Mouse (Mus musculus) stomach, embryonic 16.5 days (tissue): ENCODE measurements at regions not wholly inside any gene's neighbourhood (a gene's known extent, or its start where the extent isn't known, plus 50 kb on each side); places are given as distances from the start of the nearest gene placed in this dataset.
"Not testable (repeated sequence)": the region's sequence is repeated elsewhere in the genome, so short reads cannot be mapped to it uniquely, and the experiment has no call there.

Experiments used
- ATAC-seq: fragments of 200-750 bp; cut with Nextera tagmentation; 2 replicates; pipeline ENCODE4 v1.8.0; 2017; ENCODE audit warnings: moderate number of reproducible peaks, moderate TSS enrichment; ENCODE audit not compliant: insufficient read depth, low FRiP score
- H3K27ac ChIP-seq: fragments of 300-500 bp; sonication (generic); 2 replicates; pipeline ENCODE4 v1.5.1; 2014; ENCODE audit warnings: low read length
- H3K27me3 ChIP-seq: fragments of 300-500 bp; sonication (generic); 2 replicates; pipeline ENCODE4 v1.6.1; 2014; ENCODE audit warnings: low read length, control low read depth, mixed read lengths; ENCODE audit not compliant: control insufficient read depth, insufficient read depth
- H3K36me3 ChIP-seq: fragments of 300-500 bp; sonication (generic); 2 replicates; pipeline ENCODE4 v1.6.1; 2014; ENCODE audit warnings: low read length; ENCODE audit not compliant: control insufficient read depth, insufficient read depth
- H3K4me1 ChIP-seq: fragments of 300-500 bp; sonication (generic); 2 replicates; pipeline ENCODE4 v1.6.1; 2014; ENCODE audit warnings: low read length, control low read depth, mixed read lengths; ENCODE audit not compliant: control insufficient read depth, insufficient read depth
- H3K4me2 ChIP-seq: fragments of 300-500 bp; sonication (generic); 2 replicates; pipeline ENCODE4 v1.6.1; 2014; ENCODE audit warnings: low read depth, low read length, mixed read lengths
- H3K4me3 ChIP-seq: fragments of 300-500 bp; sonication (generic); replicated peaks from 2 replicates; pipeline ENCODE4 v1.5.1; 2014; ENCODE audit warnings: mild to moderate bottlenecking, low read length
- H3K9ac ChIP-seq: fragments of 300-500 bp; sonication (generic); 2 replicates; pipeline ENCODE4 v1.6.1; 2014; ENCODE audit warnings: low read length
- H3K9me3 ChIP-seq: fragments of 300-500 bp; sonication (generic); replicated peaks from 2 replicates; pipeline ENCODE4 v1.6.1; 2016; ENCODE audit warnings: low read length, control low read depth; ENCODE audit not compliant: control insufficient read depth
- WGBS: fragments of 180-500 bp; shearing (Covaris S2); extraction: QIAGEN DNeasy Blood & Tissue Kit; methylation state at CpG from one replicate; pipeline ENCODE4 v1.1.7; 2014; 5-methylcytosine and 5-hydroxymethylcytosine counted together

DNA sequence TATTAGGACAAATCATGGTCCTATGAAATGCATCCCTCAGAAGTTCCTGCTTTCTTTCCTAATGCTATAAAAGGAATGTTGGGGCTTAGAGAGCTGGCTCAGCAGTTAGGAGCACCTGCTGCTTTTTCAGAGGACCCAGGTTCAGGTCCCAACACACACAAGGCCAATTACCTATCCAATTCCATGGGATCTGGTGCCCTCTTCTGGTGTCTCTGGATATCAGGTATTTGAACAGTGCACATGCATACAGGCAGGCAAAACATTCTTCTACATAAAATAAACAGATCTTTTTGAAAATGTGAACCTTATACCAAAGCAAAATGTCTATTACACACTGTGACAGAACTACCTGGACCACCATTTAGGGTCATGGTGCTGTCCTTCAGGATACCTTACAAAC lies 177.4 kb downstream of the Phf3 start:
- Histone ChIP-seq H3K4me2 (no peak overlapping the region), H3K4me1 (no peaks in the 10 kb centered on the region), H3K9me3 (no peaks in the 10 kb centered on the region), H3K4me3 (no peak overlapping the region), H3K27ac (no peak overlapping the region), H3K9ac (no peak overlapping the region), H3K27me3 (no peaks in the 10 kb centered on the region), H3K36me3 (no peaks in the 10 kb centered on the region)
- ATAC-seq: no peak

- ATAC-seq: no peak
- H3K4me3 ChIP-seq: no peak overlapping the region
- no peaks in the 10 kb centered on the region for H3K9me3 ChIP-seq
- H3K27me3 ChIP-seq: no peaks in the 10 kb centered on the region
- no peaks in the 10 kb centered on the region for H3K36me3 ChIP-seq
- no peaks in the 10 kb centered on the region for H3K4me1 ChIP-seq
- 76% methylated on average over 3 of the region's 3 CpGs for WGBS
- H3K4me2 ChIP-seq: no peak overlapping the region
- H3K27ac ChIP-seq: no peak overlapping the region
- no peak overlapping the region for H3K9ac ChIP-seq
Observed at GRCm38 (mm10) chr1:30685318-30685717, 188.4 kb downstream of the Phf3 start.

- no peaks in the 10 kb centered on the region for H3K9me3 ChIP-seq
- H3K4me2 ChIP-seq: no peak overlapping the region
- no peak overlapping the region for H3K4me3 ChIP-seq
- no peak overlapping the region for H3K9ac ChIP-seq
- ATAC-seq: no peak
- H3K27me3 ChIP-seq: no peaks in the 10 kb centered on the region
- H3K27ac ChIP-seq: no peak overlapping the region
- WGBS: 26% methylated on average over 2 of the region's 2 CpGs
- no peaks in the 10 kb centered on the region for H3K4me1 ChIP-seq
- H3K36me3 ChIP-seq: no peaks in the 10 kb centered on the region
Observed at GRCm38 (mm10) chr1:30683889-30684288, 189.8 kb downstream of the Phf3 start.

DNA sequence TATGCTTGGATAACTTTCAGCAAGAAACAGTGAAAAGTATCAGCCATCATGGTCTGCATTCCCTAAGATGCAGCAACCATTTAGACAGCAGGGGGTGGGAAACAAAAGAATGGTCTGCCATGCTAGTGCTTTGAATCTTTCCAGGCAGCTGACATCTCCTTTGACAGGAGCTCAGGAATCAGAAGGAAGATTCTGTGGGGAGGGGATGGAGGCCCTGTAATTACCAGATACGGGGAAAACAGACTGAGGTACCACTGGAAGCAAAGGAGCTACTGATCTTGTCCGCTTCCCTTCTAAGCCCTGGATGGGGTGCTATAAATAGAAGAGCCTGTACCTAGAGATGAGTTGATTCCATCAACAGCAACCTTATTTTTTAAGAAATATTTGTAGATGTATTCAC lies 233.9 kb downstream of the Phf3 start:
- H3K4me3 ChIP-seq: no peak overlapping the region
- 64% methylated on average over 2 of the region's 2 CpGs for WGBS
- no peak overlapping the region for H3K4me2 ChIP-seq
- H3K27ac ChIP-seq: no peak overlapping the region
- ATAC-seq: no peak
- no peaks in the 10 kb centered on the region for H3K9me3 ChIP-seq
- no peaks in the 10 kb centered on the region for H3K27me3 ChIP-seq
- no peaks in the 10 kb centered on the region for H3K4me1 ChIP-seq
- H3K36me3 ChIP-seq: no peaks in the 10 kb centered on the region
- H3K9ac ChIP-seq: no peak overlapping the region

GRCm38 (mm10) chr1:30632760-30633159 lies 241.0 kb downstream of the Phf3 start:
- Histone ChIP-seq H3K4me3 (no peak overlapping the region), H3K4me1 (no peaks in the 10 kb centered on the region), H3K9ac (no peak overlapping the region), H3K9me3 (no peaks in the 10 kb centered on the region), H3K4me2 (no peak overlapping the region), H3K36me3 (no peaks in the 10 kb centered on the region), H3K27ac (no peak overlapping the region), H3K27me3 (no peaks in the 10 kb centered on the region)
- 39% methylated on average over 1 of the region's 1 CpGs for WGBS
- ATAC-seq: no peak

DNA sequence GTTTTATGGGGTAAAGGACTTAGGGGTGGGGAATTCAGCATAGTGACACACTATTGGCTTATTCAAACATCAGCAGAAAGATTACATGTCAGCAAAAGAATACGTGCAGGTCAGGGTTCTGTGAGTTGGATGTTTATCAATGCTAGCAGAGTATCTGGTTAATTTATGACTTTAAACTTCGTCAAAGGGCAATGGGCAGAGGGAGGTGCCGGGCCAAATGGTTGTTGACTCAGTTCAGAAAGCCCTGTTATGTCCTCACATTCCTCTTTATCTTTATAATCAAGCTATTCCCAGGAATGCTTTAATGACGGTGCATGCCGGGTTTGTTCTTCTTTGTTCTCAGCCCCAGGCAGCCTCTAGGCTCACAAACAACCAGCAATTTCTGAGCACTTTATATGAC lies 245.9 kb downstream of the Phf3 start:
- ATAC-seq, H3K4me3 ChIP-seq, H3K9me3 ChIP-seq, H3K27ac ChIP-seq, H3K36me3 ChIP-seq, H3K4me2 ChIP-seq, H3K4me1 ChIP-seq, H3K27me3 ChIP-seq, H3K9ac ChIP-seq: not testable (repeated sequence)
- 61% methylated on average over 5 of the region's 5 CpGs for WGBS

DNA sequence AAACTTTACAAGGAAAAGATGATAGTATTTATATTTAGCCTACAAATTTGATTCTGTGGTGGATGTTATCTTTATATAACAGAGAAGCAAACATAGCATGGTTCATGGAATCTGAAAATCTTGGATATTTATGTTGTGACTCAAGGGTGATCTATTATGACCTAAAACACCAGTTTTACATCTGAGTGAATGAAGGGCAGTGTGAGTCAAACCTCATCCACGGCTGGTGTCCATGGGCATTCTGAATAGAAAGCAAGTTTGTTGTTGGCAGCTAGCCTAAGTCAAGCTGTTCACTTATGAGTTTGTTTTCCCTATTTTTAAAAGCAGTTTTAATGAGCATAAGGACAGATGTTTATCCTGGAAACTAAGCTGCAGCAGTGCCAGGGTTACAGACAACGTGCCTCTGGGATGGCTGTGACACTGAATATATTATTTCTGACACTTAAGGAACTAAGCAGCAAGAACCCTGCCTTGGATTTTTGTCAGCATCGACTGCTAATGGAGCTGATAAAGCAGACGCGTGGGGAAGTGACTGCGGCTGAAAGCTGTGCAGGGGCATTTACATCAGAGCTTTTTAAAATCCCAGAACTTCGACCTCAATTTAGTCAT lies 278.5 kb downstream of the Phf3 start:
- 54% methylated on average over 7 of the region's 7 CpGs for WGBS
- no peak for ATAC-seq
- H3K27me3 ChIP-seq: no peaks in the 10 kb centered on the region

DNA sequence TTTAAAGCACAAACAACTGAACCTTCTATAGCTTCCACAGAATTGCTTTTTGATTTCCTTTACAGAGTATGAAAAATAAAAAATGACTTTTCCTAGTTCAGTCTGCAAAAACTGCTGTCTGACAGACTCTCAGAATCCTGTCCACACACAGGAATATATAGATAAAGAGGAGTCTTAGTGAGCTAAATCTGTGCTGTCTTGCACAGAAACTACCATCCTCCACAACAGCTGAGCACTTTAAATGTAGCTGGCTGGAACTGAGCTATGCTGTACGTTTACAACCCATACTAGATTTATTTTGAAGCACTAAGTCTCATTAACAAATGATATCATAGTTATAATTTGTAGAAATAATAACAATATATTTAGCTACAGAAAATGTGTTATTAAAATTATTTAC lies 279.7 kb downstream of the Phf3 start:
- 26% methylated on average over 1 of the region's 1 CpGs for WGBS
- Histone ChIP-seq H3K4me2 (no peak overlapping the region), H3K9ac (no peak overlapping the region), H3K27me3 (no peaks in the 10 kb centered on the region), H3K36me3 (no peaks in the 10 kb centered on the region), H3K4me1 (no peaks in the 10 kb centered on the region), H3K9me3 (no peaks in the 10 kb centered on the region), H3K4me3 (no peak overlapping the region), H3K27ac (no peak overlapping the region)
- ATAC-seq: no peak

More for the DNA sequence above, 278.5 kb downstream of the Phf3 start:
- no peaks in the 10 kb centered on the region for H3K9me3 ChIP-seq
- no peak overlapping the region for H3K9ac ChIP-seq
- no peak overlapping the region for H3K4me2 ChIP-seq
- H3K4me3 ChIP-seq: no peak overlapping the region
- no peaks in the 10 kb centered on the region for H3K4me1 ChIP-seq
- H3K27ac ChIP-seq: no peak overlapping the region
- no peaks in the 10 kb centered on the region for H3K36me3 ChIP-seq

- no peak overlapping the region for H3K4me2 ChIP-seq
- no peaks in the 10 kb centered on the region for H3K9me3 ChIP-seq
- no peak overlapping the region for H3K9ac ChIP-seq
- H3K27ac ChIP-seq: no peak overlapping the region
- no peaks in the 10 kb centered on the region for H3K36me3 ChIP-seq
- no peaks in the 10 kb centered on the region for H3K27me3 ChIP-seq
- 59% methylated on average over 4 of the region's 4 CpGs for WGBS
- no peak for ATAC-seq
- no peak overlapping the region for H3K4me3 ChIP-seq
- H3K4me1 ChIP-seq: no peaks in the 10 kb centered on the region
Observed at GRCm38 (mm10) chr1:30590721-30591120, 283.0 kb downstream of the Phf3 start.

DNA sequence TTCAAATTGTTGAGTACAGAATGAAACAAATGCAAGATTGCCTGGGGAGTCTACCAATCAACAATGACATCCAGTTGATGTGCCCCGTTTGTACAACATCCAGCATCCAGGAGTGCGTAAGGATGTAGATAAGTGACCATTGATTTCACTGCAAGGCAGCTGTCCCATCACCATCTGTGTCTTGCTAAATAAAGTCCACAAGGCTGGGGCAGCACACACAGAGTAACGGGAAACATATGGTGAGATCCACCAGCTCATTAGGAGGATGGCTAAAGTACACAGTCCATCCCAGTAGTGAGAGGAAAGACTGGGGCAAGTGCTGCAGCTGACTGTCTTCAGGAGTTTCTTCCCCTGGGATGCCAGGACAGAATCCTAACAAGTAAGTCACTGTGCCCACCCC lies 284.8 kb downstream of the Phf3 start:
- Histone ChIP-seq H3K36me3 (no peaks in the 10 kb centered on the region), H3K4me1 (no peaks in the 10 kb centered on the region), H3K4me2 (no peak overlapping the region), H3K9me3 (no peaks in the 10 kb centered on the region), H3K4me3 (no peak overlapping the region), H3K27me3 (no peaks in the 10 kb centered on the region), H3K27ac (no peak overlapping the region), H3K9ac (no peak overlapping the region)
- ATAC-seq: no peak
- 43% methylated on average over 3 of the region's 3 CpGs for WGBS
